Mouse (Mus musculus): ENCODE measurements around the gene A330070K13Rik.

Gene A330070K13Rik

GRCm38 (mm10) chr5:130329889-130330288 is 54.5 kb downstream of the A330070K13Rik start:
- DNase-seq (ENCODE audit: low spot score) = no peak

Data from retina, embryonic 14.5 days (tissue).